Mouse (Mus musculus) large intestine, adult 2 months (tissue): ENCODE measurements at regions not wholly inside any gene's neighbourhood (a gene's known extent, or its start where the extent isn't known, plus 50 kb on each side); places are given as distances from the start of the nearest gene placed in this dataset.

Experiments
- DNase-seq: peaks from one replicate; pipeline ENCODE4 v3.0.0-alpha.2; 2012; ENCODE audit warnings: low read depth, low spot score
- WGBS: fragments of 180-500 bp; shearing (Covaris S2); methylation state at CpG from one replicate; pipeline ENCODE4 v1.1.7; 2018; 5-methylcytosine and 5-hydroxymethylcytosine counted together

GRCm38 (mm10) chr16:25083729-25084128 lies 202.9 kb upstream of the Tprg start:
- no peak for DNase-seq
- 46% methylated on average over 1 of the region's 1 CpGs for WGBS

GRCm38 (mm10) chr16:25087741-25088648 lies 198.6 kb upstream of the Tprg start:
- DNase-seq, result no peak
- WGBS, result 54% methylated on average over 10 of the region's 10 CpGs

GRCm38 (mm10) chr16:25088649-25089019 lies 198.0 kb upstream of the Tprg start:
- DNase-seq, result no peak
- 85% methylated on average over 2 of the region's 2 CpGs for WGBS

- 90% methylated on average over 2 of the region's 2 CpGs for WGBS
- no peak for DNase-seq
Observed at GRCm38 (mm10) chr16:25104165-25104564, 182.5 kb upstream of the Tprg start.

GRCm38 (mm10) chr16:25104603-25105002 lies 182.0 kb upstream of the Tprg start:
- DNase-seq, result no peak
- whole genome bisulfite sequencing, result 48% methylated on average over 2 of the region's 2 CpGs

- no peak for DNase-seq
- 20% methylated on average over 4 of the region's 4 CpGs for WGBS
Observed at GRCm38 (mm10) chr16:25140164-25140563, 146.5 kb upstream of the Tprg start.

- DNase-seq, result no peak
- WGBS, result 35% methylated on average over 4 of the region's 4 CpGs
Observed at GRCm38 (mm10) chr16:25147486-25147885, 139.1 kb upstream of the Tprg start.

- no peak for DNase-seq
- 76% methylated on average over 1 of the region's 1 CpGs for WGBS
Observed at GRCm38 (mm10) chr16:25149186-25149585, 137.4 kb upstream of the Tprg start.

- DNase-seq, result no peak
Observed at GRCm38 (mm10) chr16:25176870-25177269, 109.7 kb upstream of the Tprg start.

- WGBS, result 64% methylated on average over 2 of the region's 2 CpGs
- DNase-seq, result no peak
Observed at GRCm38 (mm10) chr16:25178055-25178454, 108.6 kb upstream of the Tprg start.

- WGBS, result 91% methylated on average over 6 of the region's 6 CpGs
- DNase-seq, result no peak
Observed at GRCm38 (mm10) chr16:25181939-25182338, 104.7 kb upstream of the Tprg start.

- 90% methylated on average over 5 of the region's 5 CpGs for WGBS
- DNase-seq, result no peak
Observed at GRCm38 (mm10) chr16:25197079-25197478, 89.5 kb upstream of the Tprg start.

GRCm38 (mm10) chr16:25198844-25199243 lies 87.8 kb upstream of the Tprg start:
- 43% methylated on average over 3 of the region's 3 CpGs for WGBS
- DNase-seq, result no peak

- no peak for DNase-seq
Observed at GRCm38 (mm10) chr16:25199984-25200383, 86.6 kb upstream of the Tprg start.

- WGBS, result 74% methylated on average over 7 of the region's 7 CpGs
- no peak for DNase-seq
Observed at GRCm38 (mm10) chr16:25201094-25201770, 85.4 kb upstream of the Tprg start.

GRCm38 (mm10) chr16:25213250-25213649 lies 73.4 kb upstream of the Tprg start:
- DNase-seq, result no peak
- WGBS, result 46% methylated on average over 2 of the region's 2 CpGs

GRCm38 (mm10) chr16:25220552-25220951 lies 66.1 kb upstream of the Tprg start:
- DNase-seq, result no peak
- 78% methylated on average over 6 of the region's 6 CpGs for WGBS

- no peak for DNase-seq
Observed at GRCm38 (mm10) chr16:25224801-25225200, 61.8 kb upstream of the Tprg start.
